Mouse (Mus musculus): ENCODE measurements around the gene Peli1. TPM values are rescaled to one million over a fixed set of nuclear protein-coding genes. Genes with fewer than 3 reads are reported as not detected.

Gene Peli1
- polyA plus RNA-seq, 1 experiment: 25.2 TPM

- Histone ChIP-seq H3K36me3 (ENCODE audit: control insufficient read depth, insufficient read depth, low read length) (no peaks in the 10 kb centered on the region), H3K4me1 (ENCODE audit: control insufficient read depth, insufficient read depth, insufficient read length) (no peaks in the 10 kb centered on the region), H3K27me3 (ENCODE audit: control insufficient read depth, insufficient read depth, low read length) (no peaks in the 10 kb centered on the region), H3K27ac (ENCODE audit: insufficient read depth, low read length) (no peak overlapping the region), H3K4me3 (ENCODE audit: extremely low read depth, insufficient read depth, insufficient read length) (no peak overlapping the region)
- 87% methylated on average over 17 of the region's 17 CpGs for WGBS
- no peak for TF ChIP-seq CTCF (IDR thresholded peaks at IDR 0.05; ENCODE audit: extremely low read depth, insufficient read depth, insufficient read length, insufficient replicate concordance)
- TF ChIP-seq POLR2A (IDR thresholded peaks at IDR 0.05; ENCODE audit: low read depth, low read length): no peak
- DNase-seq (ENCODE audit: low read depth in 1 of 2, low spot score in 2 of 2): no peak
Measured at GRCm38 (mm10) chr11:21057511-21058414, 33.3 kb upstream of the Peli1 start.

GRCm38 (mm10) chr11:21058415-21058781 lies 32.7 kb upstream of the Peli1 start:
- Histone ChIP-seq H3K36me3 (ENCODE audit: control insufficient read depth, insufficient read depth, low read length) (no peaks in the 10 kb centered on the region), H3K4me1 (ENCODE audit: control insufficient read depth, insufficient read depth, insufficient read length) (no peaks in the 10 kb centered on the region), H3K4me3 (ENCODE audit: extremely low read depth, insufficient read depth, insufficient read length) (no peak overlapping the region), H3K27ac (ENCODE audit: insufficient read depth, low read length) (no peak overlapping the region), H3K27me3 (ENCODE audit: control insufficient read depth, insufficient read depth, low read length) (no peaks in the 10 kb centered on the region)
- TF ChIP-seq CTCF (IDR thresholded peaks at IDR 0.05; ENCODE audit: extremely low read depth, insufficient read depth, insufficient read length, insufficient replicate concordance): no peak
- no peak for TF ChIP-seq POLR2A (IDR thresholded peaks at IDR 0.05; ENCODE audit: low read depth, low read length)
- 76% methylated on average over 5 of the region's 5 CpGs for WGBS
- no peak for DNase-seq (ENCODE audit: low read depth in 1 of 2, low spot score in 2 of 2)

GRCm38 (mm10) chr11:21060386-21061074 lies 30.6 kb upstream of the Peli1 start:
- no peak for DNase-seq (ENCODE audit: low read depth in 1 of 2, low spot score in 2 of 2)

DNA sequence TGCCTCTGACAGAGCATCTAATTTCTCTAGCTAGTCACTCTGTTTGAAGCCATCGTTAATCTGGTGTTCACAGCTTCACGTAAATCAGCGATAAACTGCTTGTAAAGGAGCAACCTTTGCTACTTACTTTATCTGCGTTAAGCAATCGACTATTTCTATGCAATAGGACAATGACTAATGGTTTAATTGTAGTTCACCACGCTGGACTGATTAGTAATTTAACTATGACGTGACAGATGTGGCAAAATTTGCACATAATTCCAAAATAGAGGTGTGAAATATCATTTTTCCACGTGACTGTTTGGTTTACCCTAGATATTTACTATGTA lies 30.1 kb upstream of the Peli1 start:
- TF ChIP-seq POLR2A (IDR thresholded peaks at IDR 0.05; ENCODE audit: low read depth, low read length): no peak
- TF ChIP-seq CTCF (IDR thresholded peaks at IDR 0.05; ENCODE audit: extremely low read depth, insufficient read depth, insufficient read length, insufficient replicate concordance): no peak
- 87% methylated on average over 8 of the region's 8 CpGs for WGBS
- Histone ChIP-seq H3K4me3 (ENCODE audit: extremely low read depth, insufficient read depth, insufficient read length) (no peak overlapping the region), H3K36me3 (ENCODE audit: control insufficient read depth, insufficient read depth, low read length) (no peaks in the 10 kb centered on the region), H3K4me1 (ENCODE audit: control insufficient read depth, insufficient read depth, insufficient read length) (no peaks in the 10 kb centered on the region), H3K27me3 (ENCODE audit: control insufficient read depth, insufficient read depth, low read length) (no peaks in the 10 kb centered on the region), H3K27ac (ENCODE audit: insufficient read depth, low read length) (no peak overlapping the region)
- no peak for DNase-seq (ENCODE audit: low read depth in 1 of 2, low spot score in 2 of 2)

More at GRCm38 (mm10) chr11:21060386-21061074, 30.6 kb upstream of the Peli1 start:
- Histone ChIP-seq H3K36me3 (ENCODE audit: control insufficient read depth, insufficient read depth, low read length) (no peaks in the 10 kb centered on the region), H3K4me3 (ENCODE audit: extremely low read depth, insufficient read depth, insufficient read length) (no peak overlapping the region), H3K27ac (ENCODE audit: insufficient read depth, low read length) (no peak overlapping the region), H3K27me3 (ENCODE audit: control insufficient read depth, insufficient read depth, low read length) (no peaks in the 10 kb centered on the region), H3K4me1 (ENCODE audit: control insufficient read depth, insufficient read depth, insufficient read length) (no peaks in the 10 kb centered on the region)
- no peak for TF ChIP-seq CTCF (IDR thresholded peaks at IDR 0.05; ENCODE audit: extremely low read depth, insufficient read depth, insufficient read length, insufficient replicate concordance)
- TF ChIP-seq POLR2A (IDR thresholded peaks at IDR 0.05; ENCODE audit: low read depth, low read length): no peak
- 89% methylated on average over 7 of the region's 7 CpGs for WGBS

DNA sequence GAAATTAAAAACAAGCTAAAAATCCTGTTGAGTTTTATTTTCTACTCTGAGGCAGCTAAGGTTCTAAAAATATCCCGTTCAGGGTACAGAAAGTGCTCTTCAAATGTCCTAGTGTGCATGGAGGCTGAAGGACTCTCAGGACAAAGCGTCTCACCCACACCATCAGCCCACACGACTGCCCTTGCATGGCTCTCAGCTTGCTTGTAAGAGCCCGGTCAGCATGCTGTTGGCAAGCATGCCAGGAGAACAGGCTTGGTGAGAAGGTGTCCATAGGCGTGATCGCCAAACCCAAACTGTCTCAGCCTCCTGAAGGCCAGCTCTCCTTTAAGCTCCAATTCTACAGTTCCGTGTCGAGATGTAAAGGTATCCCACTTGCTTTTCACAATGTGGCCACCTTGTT lies 29.7 kb upstream of the Peli1 start:
- no peaks in the 10 kb centered on the region for H3K36me3 ChIP-seq (ENCODE audit: control insufficient read depth, insufficient read depth, low read length)
- WGBS: 87% methylated on average over 8 of the region's 8 CpGs
- H3K27me3 ChIP-seq (ENCODE audit: control insufficient read depth, insufficient read depth, low read length): no peaks in the 10 kb centered on the region
- H3K4me1 ChIP-seq (ENCODE audit: control insufficient read depth, insufficient read depth, insufficient read length): no peaks in the 10 kb centered on the region
- no peak overlapping the region for H3K27ac ChIP-seq (ENCODE audit: insufficient read depth, low read length)
- no peak for TF ChIP-seq CTCF (IDR thresholded peaks at IDR 0.05; ENCODE audit: extremely low read depth, insufficient read depth, insufficient read length, insufficient replicate concordance)
- TF ChIP-seq POLR2A (IDR thresholded peaks at IDR 0.05; ENCODE audit: low read depth, low read length): no peak
- no peak for DNase-seq (ENCODE audit: low read depth in 1 of 2, low spot score in 2 of 2)
- H3K4me3 ChIP-seq (ENCODE audit: extremely low read depth, insufficient read depth, insufficient read length): no peak overlapping the region

DNA sequence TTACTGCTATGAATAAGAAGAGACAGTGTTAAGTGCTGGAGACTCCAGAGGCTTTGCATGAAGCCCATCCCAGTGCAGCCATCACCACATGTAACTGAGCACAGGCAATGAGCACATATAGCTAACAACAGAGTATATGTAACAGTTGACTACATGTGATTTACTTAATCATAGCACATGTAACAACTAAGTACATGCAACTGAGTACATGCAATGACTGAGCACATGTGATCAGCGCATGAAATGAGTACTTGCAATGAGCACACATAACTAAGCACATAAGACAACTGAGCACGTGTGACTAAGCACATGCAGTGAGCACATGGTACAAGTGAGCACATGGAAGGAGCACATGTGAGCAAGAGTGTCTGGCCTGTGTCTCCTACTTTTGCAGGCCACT lies 29.0 kb upstream of the Peli1 start:
- Histone ChIP-seq H3K4me1 (ENCODE audit: control insufficient read depth, insufficient read depth, insufficient read length) (no peaks in the 10 kb centered on the region), H3K4me3 (ENCODE audit: extremely low read depth, insufficient read depth, insufficient read length) (no peak overlapping the region), H3K27me3 (ENCODE audit: control insufficient read depth, insufficient read depth, low read length) (no peaks in the 10 kb centered on the region), H3K36me3 (ENCODE audit: control insufficient read depth, insufficient read depth, low read length) (no peaks in the 10 kb centered on the region), H3K27ac (ENCODE audit: insufficient read depth, low read length) (no peak overlapping the region)
- TF ChIP-seq POLR2A (IDR thresholded peaks at IDR 0.05; ENCODE audit: low read depth, low read length): no peak
- no peak for TF ChIP-seq CTCF (IDR thresholded peaks at IDR 0.05; ENCODE audit: extremely low read depth, insufficient read depth, insufficient read length, insufficient replicate concordance)
- DNase-seq (ENCODE audit: low read depth in 1 of 2, low spot score in 2 of 2): no peak
- 93% methylated on average over 2 of the region's 2 CpGs for WGBS

- 93% methylated on average over 3 of the region's 3 CpGs for WGBS
- no peaks in the 10 kb centered on the region for H3K4me1 ChIP-seq (ENCODE audit: control insufficient read depth, insufficient read depth, insufficient read length)
- no peak overlapping the region for H3K27ac ChIP-seq (ENCODE audit: insufficient read depth, low read length)
- no peak for TF ChIP-seq CTCF (IDR thresholded peaks at IDR 0.05; ENCODE audit: extremely low read depth, insufficient read depth, insufficient read length, insufficient replicate concordance)
- no peaks in the 10 kb centered on the region for H3K36me3 ChIP-seq (ENCODE audit: control insufficient read depth, insufficient read depth, low read length)
- no peaks in the 10 kb centered on the region for H3K27me3 ChIP-seq (ENCODE audit: control insufficient read depth, insufficient read depth, low read length)
- no peak for DNase-seq (ENCODE audit: low read depth in 1 of 2, low spot score in 2 of 2)
- H3K4me3 ChIP-seq (ENCODE audit: extremely low read depth, insufficient read depth, insufficient read length): no peak overlapping the region
Measured at GRCm38 (mm10) chr11:21063271-21063670, 27.8 kb upstream of the Peli1 start.

Measured in spleen, adult 2 months (tissue).